Mouse (Mus musculus) kidney, embryonic 14.5 days (tissue): ENCODE measurements at regions not wholly inside any gene's neighbourhood (a gene's known extent, or its start where the extent isn't known, plus 50 kb on each side); places are given as distances from the start of the nearest gene placed in this dataset.

Experiments used
- ATAC-seq: fragments of 200-750 bp; cut with Nextera tagmentation; 2 replicates; pipeline ENCODE4 v1.8.0; 2017; ENCODE audit warnings: moderate number of reproducible peaks, mild to moderate bottlenecking, moderate TSS enrichment, moderate library complexity; ENCODE audit not compliant: low FRiP score, low TSS enrichment
- H3K27ac ChIP-seq: fragments of 300-500 bp; sonication (generic); 2 replicates; pipeline ENCODE4 v1.5.1; 2014; ENCODE audit warnings: low read depth, mild to moderate bottlenecking, low read length, moderate library complexity, mixed read lengths
- H3K27me3 ChIP-seq: fragments of 300-500 bp; sonication (generic); 2 replicates; pipeline ENCODE4 v1.6.1; 2014; ENCODE audit warnings: mild to moderate bottlenecking, low read length; ENCODE audit not compliant: control insufficient read depth, insufficient read depth
- H3K36me3 ChIP-seq: fragments of 300-500 bp; sonication (generic); 2 replicates; pipeline ENCODE4 v1.6.1; 2014; ENCODE audit warnings: low read length, mixed read lengths; ENCODE audit not compliant: control insufficient read depth, insufficient read depth
- H3K4me1 ChIP-seq: fragments of 300-500 bp; sonication (generic); 2 replicates; pipeline ENCODE4 v1.6.1; 2014; ENCODE audit warnings: low read length, mixed read lengths; ENCODE audit not compliant: control insufficient read depth, insufficient read depth
- H3K4me2 ChIP-seq: fragments of 300-500 bp; sonication (generic); replicated peaks from 2 replicates; pipeline ENCODE4 v1.6.1; 2014; ENCODE audit warnings: low read depth, mild to moderate bottlenecking, low read length
- H3K4me3 ChIP-seq: fragments of 300-500 bp; sonication (generic); 2 replicates; pipeline ENCODE4 v1.5.1; 2014; ENCODE audit warnings: mild to moderate bottlenecking, low read length
- H3K9ac ChIP-seq: fragments of 300-500 bp; sonication (generic); 2 replicates; pipeline ENCODE4 v1.6.1; 2014; ENCODE audit warnings: low read depth, mild to moderate bottlenecking, low read length, moderate library complexity
- H3K9me3 ChIP-seq: fragments of 300-500 bp; sonication (generic); 2 replicates; pipeline ENCODE4 v1.6.1; 2016; ENCODE audit warnings: low read length; ENCODE audit not compliant: control insufficient read depth
- WGBS: fragments of 180-500 bp; shearing (Covaris S2); extraction: QIAGEN DNeasy Blood & Tissue Kit; methylation state at CpG from one replicate; pipeline ENCODE4 v1.1.7; 2014; 5-methylcytosine and 5-hydroxymethylcytosine counted together

DNA sequence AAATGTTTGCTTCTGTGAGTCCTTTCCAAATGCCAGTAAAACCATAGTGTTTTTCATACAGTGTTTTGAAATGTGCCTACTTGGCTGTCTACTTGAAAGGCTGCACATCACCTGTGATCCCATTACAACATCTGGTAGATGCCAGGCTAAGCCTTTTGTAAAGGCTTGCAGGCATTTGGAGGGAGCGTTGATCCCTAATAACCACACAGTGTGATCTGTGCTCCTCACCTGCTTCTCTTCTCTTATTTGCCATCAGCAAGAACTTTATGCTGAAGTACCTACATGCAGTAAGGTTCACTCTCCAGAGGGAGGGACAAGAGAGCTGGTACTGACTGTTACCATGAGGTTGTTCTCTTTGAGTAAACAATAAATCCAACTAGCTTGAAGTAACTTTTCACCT, 1553.7 kb upstream of the Slc10a2 start:
- no peak for ATAC-seq
- WGBS: 95% methylated on average over 1 of the region's 1 CpGs
- Histone ChIP-seq H3K4me3 (no peak overlapping the region), H3K4me2 (no peak overlapping the region), H3K4me1 (no peaks in the 10 kb centered on the region), H3K9ac (no peak overlapping the region), H3K9me3 (no peaks in the 10 kb centered on the region), H3K27me3 (no peaks in the 10 kb centered on the region), H3K27ac (no peak overlapping the region), H3K36me3 (no peaks in the 10 kb centered on the region)

DNA sequence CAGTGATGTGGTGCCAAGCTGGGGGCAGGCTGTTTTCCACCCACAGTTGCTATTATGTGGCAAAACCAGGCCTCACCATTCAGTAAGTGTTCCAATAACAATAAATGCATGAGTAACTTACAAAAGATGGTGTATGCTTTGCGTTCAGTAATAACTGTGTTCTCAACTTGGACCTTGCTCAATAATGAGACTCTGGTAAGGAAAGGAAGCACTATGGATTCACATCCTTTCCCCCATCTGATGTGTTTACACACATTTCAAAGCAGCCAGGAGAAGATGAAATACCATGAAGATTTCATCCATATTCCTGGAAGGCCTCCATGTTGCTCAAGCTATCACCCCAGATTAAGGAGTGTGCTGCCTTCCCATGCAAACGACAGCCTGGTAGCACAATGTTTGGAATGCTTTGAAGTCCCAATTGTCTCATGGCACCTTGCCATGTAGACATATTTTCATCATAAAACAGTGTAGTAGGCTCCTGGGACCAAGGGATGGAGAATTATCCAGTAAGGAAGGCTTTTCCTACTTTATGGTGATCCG, 1552.4 kb upstream of the Slc10a2 start:
- no peaks in the 10 kb centered on the region for H3K4me1 ChIP-seq
- no peak overlapping the region for H3K9ac ChIP-seq
- H3K9me3 ChIP-seq: no peaks in the 10 kb centered on the region
- no peaks in the 10 kb centered on the region for H3K36me3 ChIP-seq
- ATAC-seq: no peak
- no peak overlapping the region for H3K27ac ChIP-seq
- no peak overlapping the region for H3K4me2 ChIP-seq
- no peak overlapping the region for H3K4me3 ChIP-seq
- WGBS: 76% methylated on average over 3 of the region's 3 CpGs
- no peaks in the 10 kb centered on the region for H3K27me3 ChIP-seq

DNA sequence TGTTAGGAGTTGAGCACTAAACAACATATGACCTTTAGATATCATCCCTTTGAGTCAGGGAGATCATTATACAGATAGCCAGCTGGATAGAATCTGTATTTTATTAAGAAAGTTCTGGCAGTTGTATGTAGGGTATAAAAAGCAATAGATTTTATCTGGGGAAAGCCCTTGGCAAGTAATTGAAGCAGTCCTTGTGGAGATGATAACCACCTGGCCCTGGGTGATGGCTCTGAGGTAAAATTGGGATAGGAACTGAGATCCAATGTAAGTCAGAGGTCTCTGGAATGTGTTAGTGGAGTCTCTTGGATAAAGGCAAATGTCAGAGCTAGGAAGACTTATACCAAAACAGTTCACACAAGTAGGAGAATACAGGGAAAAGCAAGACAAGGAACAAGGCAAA, 1547.0 kb upstream of the Slc10a2 start:
- H3K4me3 ChIP-seq: no peak overlapping the region
- no peak overlapping the region for H3K9ac ChIP-seq
- H3K4me1 ChIP-seq: no peaks in the 10 kb centered on the region
- no peaks in the 10 kb centered on the region for H3K9me3 ChIP-seq
- no peak overlapping the region for H3K27ac ChIP-seq
- ATAC-seq: no peak
- H3K4me2 ChIP-seq: no peak overlapping the region
- H3K27me3 ChIP-seq: no peaks in the 10 kb centered on the region
- no peaks in the 10 kb centered on the region for H3K36me3 ChIP-seq

DNA sequence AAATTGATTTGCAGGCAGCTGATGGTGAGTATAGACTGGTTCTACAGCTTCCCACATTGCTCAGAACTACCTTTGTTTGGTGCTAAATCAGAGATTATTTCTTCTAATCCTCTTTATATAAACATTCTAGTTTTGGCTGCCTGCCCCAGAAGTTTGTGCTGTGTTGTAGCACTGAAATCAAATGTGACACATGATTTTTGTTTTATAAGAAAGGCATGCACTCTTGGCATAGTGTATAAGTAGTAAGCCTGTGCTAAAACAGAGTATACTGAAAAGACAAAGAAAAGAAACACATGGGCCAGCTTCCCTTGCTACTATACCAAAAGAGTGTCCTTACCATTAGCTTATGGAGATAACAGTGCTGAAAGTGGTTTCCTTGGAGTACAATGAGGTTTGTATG, 1542.9 kb upstream of the Slc10a2 start:
- ATAC-seq: no peak

DNA sequence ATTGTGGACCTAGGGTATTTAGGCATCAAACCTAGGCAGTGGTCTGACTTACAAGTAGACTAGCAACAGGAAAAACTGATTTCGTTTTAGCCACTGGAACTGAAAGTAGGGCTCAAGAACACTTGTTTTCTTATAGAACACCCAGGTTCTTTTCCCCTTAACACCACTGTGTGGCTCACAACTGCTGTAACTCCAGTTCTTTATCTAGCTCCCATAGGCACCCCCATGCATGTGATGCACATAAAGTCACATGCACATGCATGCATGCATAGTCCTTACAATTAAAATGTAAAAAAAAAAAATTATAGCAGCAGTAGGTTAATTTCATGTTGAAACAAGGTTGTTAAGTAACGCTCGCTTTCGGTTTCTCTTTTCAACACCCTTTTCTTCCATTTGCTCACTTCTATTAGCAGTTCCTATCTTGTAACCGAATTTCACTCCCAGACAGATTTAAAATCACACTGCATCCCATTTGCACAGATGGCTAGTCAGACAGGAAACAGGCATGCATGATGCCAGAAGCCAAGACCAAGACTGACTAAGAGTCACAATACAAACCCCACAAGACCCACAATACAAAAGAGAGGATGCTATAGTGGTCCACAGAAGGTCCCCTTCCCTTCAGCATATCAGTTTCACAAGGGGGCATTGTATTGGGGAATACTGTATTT, 1540.3 kb upstream of the Slc10a2 start:
- 86% methylated on average over 5 of the region's 5 CpGs for WGBS
- no peaks in the 10 kb centered on the region for H3K36me3 ChIP-seq
- H3K4me2 ChIP-seq: no peak overlapping the region
- H3K27ac ChIP-seq: no peak overlapping the region
- H3K27me3 ChIP-seq: no peaks in the 10 kb centered on the region
- no peak overlapping the region for H3K4me3 ChIP-seq
- H3K4me1 ChIP-seq: no peaks in the 10 kb centered on the region
- no peak overlapping the region for H3K9ac ChIP-seq
- no peaks in the 10 kb centered on the region for H3K9me3 ChIP-seq
- ATAC-seq: no peak

More for the DNA sequence above, 1542.9 kb upstream of the Slc10a2 start:
- H3K36me3 ChIP-seq: no peaks in the 10 kb centered on the region
- H3K4me1 ChIP-seq: no peaks in the 10 kb centered on the region
- no peaks in the 10 kb centered on the region for H3K9me3 ChIP-seq
- H3K4me2 ChIP-seq: no peak overlapping the region
- no peak overlapping the region for H3K9ac ChIP-seq
- no peaks in the 10 kb centered on the region for H3K27me3 ChIP-seq
- no peak overlapping the region for H3K4me3 ChIP-seq
- no peak overlapping the region for H3K27ac ChIP-seq

DNA sequence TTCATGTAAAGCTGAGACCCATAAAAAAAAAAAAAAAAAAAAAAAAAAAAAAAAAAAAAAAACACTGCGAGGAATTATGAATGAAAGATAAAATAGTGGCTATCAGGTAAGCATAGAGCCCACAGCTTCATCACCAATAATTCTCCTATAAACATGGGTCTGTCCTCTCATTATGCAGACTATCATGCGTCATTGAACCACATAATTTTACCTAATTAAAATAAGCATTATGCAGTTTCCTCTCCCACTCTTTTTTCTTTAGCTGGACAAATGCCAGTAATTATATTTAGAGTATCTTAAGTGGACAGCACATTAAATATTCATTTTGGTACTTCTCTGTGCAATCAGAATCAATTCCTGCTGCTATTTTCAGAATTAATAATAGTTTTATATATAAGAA, 1539.2 kb upstream of the Slc10a2 start:
- 93% methylated on average over 2 of the region's 2 CpGs for WGBS
- Histone ChIP-seq H3K27me3 (no peaks in the 10 kb centered on the region), H3K4me2 (no peak overlapping the region), H3K27ac (no peak overlapping the region), H3K36me3 (no peaks in the 10 kb centered on the region), H3K9ac (no peak overlapping the region), H3K4me1 (no peaks in the 10 kb centered on the region), H3K4me3 (no peak overlapping the region), H3K9me3 (no peaks in the 10 kb centered on the region)
- ATAC-seq: no peak

DNA sequence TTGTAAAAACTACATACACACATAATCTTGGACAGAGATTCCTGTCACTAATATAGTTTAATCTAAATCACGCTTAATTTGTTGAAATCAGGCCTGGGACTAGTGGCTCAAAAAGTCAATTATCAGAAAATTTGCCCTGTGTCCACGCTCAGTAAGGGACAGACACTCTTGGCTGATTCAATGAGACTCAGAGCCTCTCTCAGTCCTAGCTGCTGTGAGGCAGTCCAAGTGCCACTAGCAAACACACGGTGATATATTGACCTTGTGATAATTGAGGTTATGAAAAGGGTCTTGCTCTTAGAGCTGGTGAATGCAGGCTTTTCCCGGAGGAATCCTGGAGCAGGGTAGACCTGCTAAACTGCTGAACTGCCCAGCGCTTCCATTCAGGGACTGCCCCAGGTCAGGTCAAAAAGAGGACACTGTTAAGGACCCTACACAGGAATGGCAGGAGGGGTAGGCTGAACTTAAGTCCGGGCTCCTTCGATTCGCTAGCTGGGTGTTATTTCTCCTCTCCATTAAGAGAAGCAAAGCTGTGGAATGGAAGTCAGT, 1521.9 kb upstream of the Slc10a2 start:
- H3K9me3 ChIP-seq: no peaks in the 10 kb centered on the region
- WGBS: 64% methylated on average over 8 of the region's 8 CpGs
- H3K36me3 ChIP-seq: no peaks in the 10 kb centered on the region
- H3K4me1 ChIP-seq: no peaks in the 10 kb centered on the region
- H3K4me3 ChIP-seq: no peak overlapping the region
- ATAC-seq: no peak
- H3K4me2 ChIP-seq: no peak overlapping the region
- no peak overlapping the region for H3K9ac ChIP-seq
- no peak overlapping the region for H3K27ac ChIP-seq
- no peaks in the 10 kb centered on the region for H3K27me3 ChIP-seq

DNA sequence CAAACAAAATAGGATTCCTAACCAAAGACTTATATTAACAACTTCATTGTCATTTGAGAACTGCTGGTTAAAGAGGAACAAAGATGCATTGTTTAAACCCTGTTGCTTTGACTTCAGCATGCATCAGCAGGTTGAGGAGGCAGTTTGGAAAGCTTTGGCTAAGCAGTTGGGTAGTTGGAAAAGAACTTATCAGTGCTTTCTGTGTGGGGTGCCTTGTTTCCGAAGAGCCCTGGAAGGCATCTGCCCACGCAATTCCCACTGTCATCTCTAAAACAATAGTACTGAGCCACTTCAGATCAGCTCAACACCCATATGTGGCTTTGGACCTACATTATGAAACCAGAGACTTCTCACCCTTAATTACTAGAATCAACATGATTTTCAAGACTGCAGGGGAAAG, 1503.7 kb upstream of the Slc10a2 start:
- H3K9me3 ChIP-seq: no peaks in the 10 kb centered on the region
- H3K4me2 ChIP-seq: no peak overlapping the region
- no peak overlapping the region for H3K4me3 ChIP-seq
- no peaks in the 10 kb centered on the region for H3K36me3 ChIP-seq
- 78% methylated on average over 2 of the region's 2 CpGs for WGBS
- H3K27me3 ChIP-seq: no peaks in the 10 kb centered on the region
- no peak for ATAC-seq
- H3K27ac ChIP-seq: no peak overlapping the region
- no peak overlapping the region for H3K9ac ChIP-seq
- H3K4me1 ChIP-seq: no peaks in the 10 kb centered on the region

DNA sequence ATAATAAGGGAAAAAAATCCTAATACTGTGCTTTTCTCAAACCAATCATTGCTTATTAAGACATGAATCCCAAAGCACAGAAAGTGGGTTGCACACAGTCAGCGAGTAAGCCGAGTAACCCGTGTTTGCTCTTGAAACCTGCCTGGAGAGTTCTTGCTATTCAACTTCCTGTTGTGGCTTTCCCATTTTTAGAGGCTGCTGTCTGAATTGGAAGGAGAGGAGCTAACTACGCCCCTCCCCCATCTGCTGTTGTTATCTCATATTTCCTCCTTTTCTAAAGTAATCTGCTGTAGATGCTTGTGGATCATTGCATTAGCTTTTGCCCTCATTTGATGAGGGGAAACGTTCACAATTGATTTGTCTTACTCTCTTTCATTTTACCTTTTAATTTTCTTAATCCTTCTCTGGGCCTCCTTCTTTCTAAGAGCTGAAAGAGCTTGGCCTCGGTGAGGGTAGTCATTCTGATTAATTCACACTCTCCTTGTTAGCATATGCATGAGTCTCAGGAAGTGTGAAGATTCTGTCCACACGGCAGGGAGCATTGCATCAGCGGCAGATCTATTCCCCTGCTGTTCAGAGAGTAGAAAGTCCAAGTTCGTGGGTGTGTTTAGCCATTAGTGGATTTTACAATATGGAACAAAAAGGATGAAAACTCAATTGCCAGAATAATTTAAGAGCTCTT, 1501.8 kb upstream of the Slc10a2 start:
- Histone ChIP-seq H3K4me2 (no peak overlapping the region), H3K36me3 (no peaks in the 10 kb centered on the region), H3K27me3 (no peaks in the 10 kb centered on the region), H3K27ac (no peak overlapping the region), H3K4me3 (no peak overlapping the region), H3K9me3 (no peaks in the 10 kb centered on the region), H3K4me1 (no peaks in the 10 kb centered on the region), H3K9ac (no peak overlapping the region)
- ATAC-seq: no peak
- 34% methylated on average over 9 of the region's 9 CpGs for WGBS
